Mouse (Mus musculus) bone marrow macrophage, adult 2 months (primary cell): ENCODE data around the gene Dcx. TPM values are rescaled to one million over a fixed set of nuclear protein-coding genes. Genes with fewer than 3 reads are reported as not detected.

Experiments used
- H3K27ac ChIP-seq: 2 replicates; pipeline ENCODE4 v1.5.1; 2012; ENCODE audit warnings: low read depth, low read length; ENCODE audit not compliant: insufficient read depth
- H3K4me1 ChIP-seq: 2 replicates; pipeline ENCODE4 v1.6.1; 2012; ENCODE audit warnings: low read length; ENCODE audit not compliant: control insufficient read depth, insufficient read depth
- H3K4me3 ChIP-seq: 2 replicates; pipeline ENCODE4 v1.5.1; 2012; ENCODE audit warnings: mild to moderate bottlenecking, low read length, moderate library complexity; ENCODE audit not compliant: insufficient read depth
- CTCF ChIP-seq: IDR thresholded peaks from 2 replicates; pipeline ENCODE4 v1.5.1; 2012; ENCODE audit warnings: low read depth, mild to moderate bottlenecking, low read length, moderate library complexity
- POLR2A ChIP-seq: IDR thresholded peaks from 2 replicates; pipeline ENCODE4 v1.6.1; 2012; ENCODE audit warnings: mild to moderate bottlenecking, low read depth, low read length, borderline replicate concordance
- polyA plus RNA-seq: library from polyadenylated mRNA; stranded (reverse); fragments of >200 nt; gene quantifications from 2 replicates; pipeline ENCODE4 v1.2.4, GENCODE M21; 2012; ENCODE audit not compliant: missing spikeins, insufficient read depth, insufficient read length

Gene Dcx
- polyA plus RNA-seq, 1 experiment = not detected

DNA sequence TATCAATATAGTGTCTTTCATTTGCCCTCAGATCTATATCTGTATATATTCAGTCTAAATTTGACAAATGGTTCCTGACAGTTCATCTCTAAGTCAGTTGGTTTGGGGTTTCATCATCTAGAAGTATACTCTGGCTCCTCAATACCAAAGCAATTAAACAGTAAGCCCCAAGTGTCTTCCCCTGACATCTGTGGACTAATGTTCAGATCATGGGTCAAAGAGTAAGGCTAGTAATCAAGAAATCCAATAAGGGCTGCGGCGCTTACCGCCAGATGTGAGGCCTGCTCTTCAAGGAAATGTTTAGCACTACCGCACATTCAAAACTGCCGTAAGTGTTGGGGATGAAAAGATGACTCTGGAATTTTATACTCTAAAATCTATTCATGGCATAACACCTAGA lies 36.2 kb downstream of the Dcx start:
- Histone ChIP-seq H3K4me3 (no peak overlapping the region), H3K4me1 (no peaks in the 10 kb centered on the region), H3K27ac (no peak overlapping the region)
- TF ChIP-seq POLR2A (no peak), CTCF (no peak)

DNA sequence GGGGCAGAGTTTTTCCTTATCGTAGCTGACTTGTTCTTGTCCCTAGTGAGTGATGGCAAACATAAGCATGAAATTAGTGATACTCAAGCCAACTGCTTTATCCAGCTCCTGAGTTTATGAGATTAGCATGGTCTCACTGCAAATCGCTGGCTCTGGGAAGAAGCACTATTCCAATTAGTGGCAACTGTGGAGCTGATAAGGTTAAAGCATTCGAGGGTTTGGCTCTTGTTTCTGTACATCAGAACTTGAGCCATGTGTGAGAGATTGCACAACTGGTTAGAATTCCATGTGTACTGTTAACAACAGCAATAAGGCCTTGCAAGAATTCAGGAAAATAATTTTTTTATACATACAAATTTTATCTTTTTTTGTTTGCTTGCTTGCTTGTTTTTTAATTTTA lies 39.9 kb downstream of the Dcx start:
- TF ChIP-seq CTCF (no peak), POLR2A (no peak)
- no peak overlapping the region for H3K27ac ChIP-seq
- H3K4me3 ChIP-seq = no peak overlapping the region
- no peaks in the 10 kb centered on the region for H3K4me1 ChIP-seq

DNA sequence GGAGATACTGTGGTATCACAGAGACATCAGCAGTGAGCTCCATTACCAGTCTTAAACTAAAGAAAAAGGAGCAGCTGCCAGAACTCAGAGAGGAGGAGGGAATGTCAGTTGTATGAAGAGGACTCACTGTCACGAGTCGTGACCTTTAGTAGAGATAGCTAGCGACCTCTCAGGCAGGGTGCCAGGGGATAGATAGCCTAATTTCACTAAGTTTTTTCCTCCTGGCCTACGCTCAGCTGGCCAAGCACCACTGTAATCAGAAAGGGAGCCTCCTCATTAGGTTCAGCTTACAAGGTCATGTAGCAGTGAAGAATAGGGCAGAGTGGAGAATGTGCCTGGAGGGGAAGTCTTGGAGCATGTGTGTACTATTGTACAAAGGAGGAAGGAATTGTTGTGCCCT lies 47.3 kb downstream of the Dcx start:
- Histone ChIP-seq H3K4me1 (no peaks in the 10 kb centered on the region), H3K27ac (no peak overlapping the region), H3K4me3 (no peak overlapping the region)
- TF ChIP-seq POLR2A (no peak), CTCF (no peak)

DNA sequence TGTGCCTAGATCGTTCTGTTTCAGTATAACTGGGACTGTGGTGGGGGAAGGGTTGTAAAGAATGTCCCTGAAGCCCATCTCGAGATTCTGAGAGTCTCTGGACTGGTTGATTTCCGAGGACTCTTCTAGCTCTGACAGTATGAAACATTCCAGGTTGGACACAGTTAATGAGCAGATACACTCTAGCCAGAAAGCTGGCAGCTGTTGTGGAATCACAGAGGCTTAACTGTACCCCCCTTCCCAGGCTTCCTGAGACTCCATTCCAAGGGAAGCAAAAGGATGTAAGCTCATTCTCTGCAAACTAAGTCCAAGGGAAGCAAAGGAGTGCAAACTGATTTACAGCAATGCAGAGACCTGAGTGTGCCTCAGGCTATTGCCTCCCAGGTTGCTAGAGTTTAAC lies 48.2 kb downstream of the Dcx start:
- Histone ChIP-seq H3K4me3 (no peak overlapping the region), H3K27ac (no peak overlapping the region), H3K4me1 (no peaks in the 10 kb centered on the region)
- TF ChIP-seq CTCF = no peak
- TF ChIP-seq POLR2A = no peak

DNA sequence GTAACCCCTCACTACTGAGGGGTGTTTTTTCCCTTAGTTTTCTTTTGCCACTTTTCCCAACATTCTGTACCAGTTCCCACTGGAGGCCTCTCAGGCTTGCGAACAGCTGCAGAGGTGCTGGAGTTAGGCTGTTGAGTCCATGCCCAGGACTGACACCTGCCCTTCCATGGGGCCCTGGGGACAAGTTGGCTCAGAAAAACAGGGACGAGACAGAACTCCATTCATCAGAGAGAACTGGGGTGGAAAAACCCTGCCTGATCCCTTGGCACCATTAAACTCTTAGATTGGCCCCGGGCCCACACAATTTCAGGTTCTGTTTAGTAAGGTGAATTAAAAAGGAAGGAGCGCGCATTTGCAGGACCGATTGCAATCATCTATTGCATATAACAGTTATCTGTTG lies 48.8 kb downstream of the Dcx start:
- TF ChIP-seq POLR2A (no peak), CTCF (no peak)
- Histone ChIP-seq H3K4me1 (no peaks in the 10 kb centered on the region), H3K4me3 (no peak overlapping the region), H3K27ac (no peak overlapping the region)

DNA sequence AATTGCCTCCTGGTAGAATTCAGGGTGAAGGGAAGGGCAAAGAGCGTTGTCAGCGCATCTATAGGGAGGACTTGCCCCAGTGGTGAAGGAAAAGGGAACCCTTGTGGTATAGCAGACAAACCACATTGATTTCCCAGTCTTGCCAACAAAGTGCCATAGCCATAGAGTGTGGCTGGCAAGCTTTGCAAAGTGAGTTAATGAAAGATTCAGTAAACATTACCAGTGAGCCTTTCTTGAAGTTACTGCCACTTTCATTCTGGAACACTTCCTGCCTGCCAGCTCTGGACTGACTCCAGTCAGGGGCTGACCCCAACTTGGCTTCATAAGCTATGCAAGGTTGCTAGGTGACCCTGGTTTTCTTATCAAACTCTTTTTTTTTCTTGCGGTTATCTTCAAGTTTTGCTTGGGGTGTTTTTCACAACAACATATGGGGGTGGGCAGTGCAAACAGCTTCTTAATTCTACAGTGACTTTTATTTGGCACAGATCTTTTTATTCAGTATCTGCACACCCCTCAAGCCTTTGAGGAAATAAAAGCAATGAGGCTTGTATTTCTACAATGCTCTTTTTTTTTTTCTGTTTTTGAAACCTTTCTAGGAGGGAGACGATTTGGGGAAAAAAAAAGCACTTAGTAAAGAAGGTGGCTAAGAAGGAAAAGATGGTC lies 51.2 kb downstream of the Dcx start:
- TF ChIP-seq CTCF (no peak), POLR2A (no peak)
- Histone ChIP-seq H3K4me3 (no peak overlapping the region), H3K27ac (no peak overlapping the region), H3K4me1 (no peaks in the 10 kb centered on the region)

DNA sequence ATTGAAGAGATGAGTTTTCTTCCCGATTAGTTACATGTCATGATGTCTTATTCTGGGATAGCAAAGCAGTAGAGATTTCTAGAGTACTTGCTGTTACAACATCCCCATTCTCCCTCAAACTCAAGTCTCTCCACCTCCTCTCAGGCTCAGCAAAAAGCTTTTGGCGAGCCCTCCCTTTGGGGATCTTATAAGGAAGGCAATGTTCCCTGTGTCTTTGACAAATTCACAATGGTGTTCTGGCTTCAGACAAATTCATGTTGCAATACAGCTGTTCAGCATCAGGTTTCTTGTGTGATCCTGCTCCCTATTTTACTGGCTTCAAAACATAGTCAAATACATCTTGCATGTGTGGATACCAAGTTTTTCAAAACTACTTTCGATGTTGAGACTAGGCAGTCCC lies 53.5 kb downstream of the Dcx start:
- Histone ChIP-seq H3K4me3 (no peak overlapping the region), H3K27ac (no peak overlapping the region), H3K4me1 (no peaks in the 10 kb centered on the region)
- no peak for TF ChIP-seq POLR2A
- TF ChIP-seq CTCF = no peak

DNA sequence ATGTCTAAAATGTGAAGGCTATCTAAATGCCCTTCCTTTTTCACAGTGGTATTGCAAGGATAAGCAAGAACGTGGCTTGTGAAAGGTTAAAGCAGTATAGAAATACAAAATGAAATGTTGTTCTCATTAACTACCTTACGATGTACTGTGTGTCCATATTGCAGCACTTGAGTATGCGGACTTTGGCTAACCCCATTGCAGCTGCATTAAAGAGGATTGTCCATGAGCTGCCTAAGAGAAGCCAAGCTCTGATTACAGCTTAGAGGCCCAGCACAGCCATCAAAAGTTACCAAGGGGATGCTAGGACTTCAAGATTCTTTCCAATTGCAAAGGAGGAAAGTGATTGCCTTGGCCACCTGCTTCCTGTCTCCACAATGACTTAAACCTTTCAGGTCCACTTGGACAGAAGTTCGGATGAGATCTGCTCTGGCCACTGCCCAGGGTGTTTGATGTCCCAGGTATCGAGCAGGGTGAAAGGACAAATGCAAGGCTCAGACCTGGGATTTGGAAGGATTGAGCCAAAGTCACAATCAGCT lies 65.9 kb downstream of the Dcx start:
- TF ChIP-seq CTCF (no peak), POLR2A (no peak)
- H3K4me3 ChIP-seq = no peak overlapping the region

DNA sequence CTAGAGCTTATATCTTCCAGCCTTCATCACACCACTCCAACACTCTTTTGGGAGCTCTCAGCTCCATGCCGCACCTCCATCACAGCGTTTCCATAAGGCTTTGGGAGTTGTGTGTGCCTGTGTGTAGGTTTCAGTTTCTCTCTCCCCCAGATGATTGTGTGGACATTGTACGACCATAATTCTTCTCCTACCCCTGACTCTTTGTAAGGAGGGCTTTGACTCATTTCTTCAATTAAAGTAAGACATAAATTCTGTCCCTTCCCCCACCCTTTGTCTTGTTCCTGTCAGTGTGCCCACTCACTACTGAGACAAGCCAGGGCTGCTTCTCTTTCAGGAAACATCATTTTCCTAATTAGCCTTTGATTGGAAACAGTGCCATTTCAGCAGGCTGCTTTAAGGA lies 81.8 kb downstream of the Dcx start:
- TF ChIP-seq CTCF (no peak), POLR2A (no peak)
- H3K27ac ChIP-seq = no peak overlapping the region
- no peaks in the 10 kb centered on the region for H3K4me1 ChIP-seq
- H3K4me3 ChIP-seq = no peak overlapping the region

More for the DNA sequence above, 65.9 kb downstream of the Dcx start:
- H3K4me1 ChIP-seq = no peaks in the 10 kb centered on the region
- H3K27ac ChIP-seq = no peak overlapping the region

DNA sequence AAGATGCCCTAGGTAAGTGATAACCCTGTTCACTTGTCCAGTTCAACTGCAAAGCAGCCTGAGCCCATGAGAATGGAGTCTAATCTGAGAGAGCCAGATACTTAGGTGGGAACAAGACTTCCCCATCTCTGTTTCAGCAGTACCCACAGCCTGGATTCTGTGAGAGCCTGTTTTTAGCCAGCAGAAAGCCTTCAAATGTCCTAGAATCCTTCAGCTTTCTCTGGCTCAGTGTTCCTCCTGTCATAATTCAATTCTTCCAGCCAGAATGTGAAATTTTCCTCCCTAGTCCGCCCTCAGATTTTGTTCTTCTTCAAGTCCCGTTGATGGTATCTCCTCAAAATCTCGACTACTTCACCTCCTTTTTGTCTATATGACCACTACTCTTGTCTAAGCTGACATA lies 83.1 kb downstream of the Dcx start:
- no peak overlapping the region for H3K27ac ChIP-seq
- no peak overlapping the region for H3K4me3 ChIP-seq
- TF ChIP-seq CTCF (no peak), POLR2A (no peak)
- no peaks in the 10 kb centered on the region for H3K4me1 ChIP-seq

DNA sequence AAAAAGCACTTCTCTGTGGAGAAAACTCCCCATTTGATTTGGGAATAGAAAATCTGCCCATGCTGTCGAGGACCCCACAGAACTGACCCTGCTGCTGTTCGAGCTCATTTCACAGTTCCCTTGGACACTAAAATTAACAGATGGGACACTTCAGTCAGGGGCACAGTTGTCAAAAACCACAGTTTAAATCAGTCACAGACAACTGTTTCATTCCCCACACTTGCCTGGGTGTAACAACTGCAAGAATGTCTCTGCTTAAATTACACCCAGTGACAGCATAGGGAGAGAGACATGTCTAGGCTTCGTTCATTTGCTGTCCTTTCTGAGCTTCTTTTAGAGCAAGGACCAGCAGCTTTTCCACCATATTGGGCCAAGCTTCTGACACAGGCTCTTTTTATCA lies 86.5 kb downstream of the Dcx start:
- H3K4me1 ChIP-seq = no peaks in the 10 kb centered on the region
- no peak for TF ChIP-seq CTCF
- TF ChIP-seq POLR2A = no peak
- H3K4me3 ChIP-seq = no peak overlapping the region
- H3K27ac ChIP-seq = no peak overlapping the region

DNA sequence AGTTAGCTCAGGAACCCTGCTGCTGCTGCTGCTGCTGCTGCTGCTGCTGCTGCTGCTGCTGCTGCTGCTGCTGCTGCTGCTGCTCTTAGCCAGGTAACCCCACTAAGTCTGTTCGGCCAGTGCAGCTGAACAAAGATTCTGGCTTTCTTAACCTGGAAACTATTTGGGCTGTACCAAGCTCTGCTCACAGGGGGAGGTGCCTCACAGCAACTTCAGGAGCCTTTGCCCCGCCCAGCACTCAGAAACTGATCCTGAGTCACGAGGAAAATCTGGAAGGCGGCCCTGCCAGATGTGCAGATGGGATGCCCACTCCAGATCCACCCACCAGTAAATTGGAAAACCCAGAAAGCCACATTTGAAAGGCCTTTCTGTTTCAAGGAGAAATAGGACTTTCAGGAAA lies 105.9 kb downstream of the Dcx start, which contains the start of gene Capn6:
Gene Capn6, minus strand, starts transcription at position 203 of the 400 bp plus-strand sequence.
- Histone ChIP-seq H3K4me1 (no peaks in the 10 kb centered on the region), H3K4me3 (no peak within 1 kb of the TSS), H3K27ac (no peak within 1 kb of the TSS)
- TF ChIP-seq POLR2A = no peak
- no peak for TF ChIP-seq CTCF
